Mouse (Mus musculus): Measurements from ENCODE around the gene Ergic2.

Gene Ergic2

GRCm38 (mm10) chr6:148211897-148212680 is at the start of gene Ergic2:
Gene Ergic2 (minus strand): TSS chr6:148212374.
- DNase-seq (ENCODE audit: low spot score in 2 of 2), result peak; percentile 96 to 97

GRCm38 (mm10) chr6:148260729-148261101 is 48.5 kb upstream of the Ergic2 start:
- no peak for DNase-seq (ENCODE audit: low spot score in 2 of 2)

- DNase-seq (ENCODE audit: low spot score in 2 of 2), result no peak
These were observed 48.0 kb upstream of the Ergic2 start for GRCm38 (mm10) chr6:148259979-148260728.

GRCm38 (mm10) chr6:148259074-148259473 is 46.9 kb upstream of the Ergic2 start:
- DNase-seq (ENCODE audit: low spot score in 2 of 2), result no peak

- DNase-seq (ENCODE audit: low spot score in 2 of 2), result no peak
These were observed 45.6 kb upstream of the Ergic2 start for GRCm38 (mm10) chr6:148257805-148258204.

- DNase-seq (ENCODE audit: low spot score in 2 of 2), result no peak
These were observed 43.9 kb upstream of the Ergic2 start for GRCm38 (mm10) chr6:148256109-148256508.

- DNase-seq (ENCODE audit: low spot score in 2 of 2), result no peak
These were observed 43.4 kb upstream of the Ergic2 start for GRCm38 (mm10) chr6:148255395-148256053.

GRCm38 (mm10) chr6:148249221-148249620 is 37.0 kb upstream of the Ergic2 start:
- DNase-seq (ENCODE audit: low spot score in 2 of 2), result no peak

- peak in 1 of 2 experiments; percentile 43 for DNase-seq (ENCODE audit: low spot score in 2 of 2)
These were observed 36.5 kb upstream of the Ergic2 start for GRCm38 (mm10) chr6:148248625-148249024.

- DNase-seq (ENCODE audit: low spot score in 2 of 2), result no peak
These were observed 34.4 kb upstream of the Ergic2 start for GRCm38 (mm10) chr6:148246544-148246943.

GRCm38 (mm10) chr6:148244836-148245235 is 32.7 kb upstream of the Ergic2 start:
- no peak for DNase-seq (ENCODE audit: low spot score in 2 of 2)

GRCm38 (mm10) chr6:148242304-148242703 is 30.1 kb upstream of the Ergic2 start:
- no peak for DNase-seq (ENCODE audit: low spot score in 2 of 2)

GRCm38 (mm10) chr6:148241685-148242084 is 29.5 kb upstream of the Ergic2 start:
- DNase-seq (ENCODE audit: low spot score in 2 of 2), result no peak

- no peak for DNase-seq (ENCODE audit: low spot score in 2 of 2)
These were observed 27.1 kb upstream of the Ergic2 start for GRCm38 (mm10) chr6:148239311-148239710.

- DNase-seq (ENCODE audit: low spot score in 2 of 2), result no peak
These were observed 25.3 kb upstream of the Ergic2 start for GRCm38 (mm10) chr6:148237453-148237852.

- no peak for DNase-seq (ENCODE audit: low spot score in 2 of 2)
These were observed 22.1 kb upstream of the Ergic2 start for GRCm38 (mm10) chr6:148234105-148234828.

- DNase-seq (ENCODE audit: low spot score in 2 of 2), result no peak
These were observed 15.4 kb upstream of the Ergic2 start for GRCm38 (mm10) chr6:148227542-148227941.

- no peak for DNase-seq (ENCODE audit: low spot score in 2 of 2)
These were observed 10.5 kb upstream of the Ergic2 start for GRCm38 (mm10) chr6:148222686-148223085.

GRCm38 (mm10) chr6:148218235-148219076 is 6.3 kb upstream of the Ergic2 start:
- no peak for DNase-seq (ENCODE audit: low spot score in 2 of 2)

- DNase-seq (ENCODE audit: low spot score in 2 of 2), result no peak
These were observed 4.6 kb upstream of the Ergic2 start for GRCm38 (mm10) chr6:148216752-148217151.

GRCm38 (mm10) chr6:148214765-148215164 is 2.6 kb upstream of the Ergic2 start:
- DNase-seq (ENCODE audit: low spot score in 2 of 2), result peak in 1 of 2 experiments; percentile 29

Measured in frontal cortex, postnatal 25 days (tissue).